Mouse (Mus musculus) stomach, embryonic 14.5 days (tissue): Measurements from ENCODE around the gene Col5a3. TPM values are rescaled to one million over a fixed set of nuclear protein-coding genes. Genes with fewer than 3 reads are reported as not detected.

Experiments
- polyA plus RNA-seq: library from polyadenylated mRNA; unstranded; fragments of >200 nt; fragmentation: Nextera tagmentation; extraction: Ambion mirVana; gene quantifications from 2 replicates; pipeline ENCODE4 v1.2.1, GENCODE M21; 2014

Col5a3 gene
- polyA plus RNA-seq, 1 experiment from 2014 or later, result 1.2 TPM

Other genes starting within 250 kb of the Col5a3 start
- 20.9 and 28.6 TPM in 2 replicates for gene Zfp846, start 233.8 kb downstream of the Col5a3 start, polyA plus RNA-seq
- 362 and 386 TPM in 2 replicates for gene Ubl5, start 172.2 kb downstream of the Col5a3 start, polyA plus RNA-seq
- 12.2 and 13.5 TPM in 2 replicates for gene Fbxl12, start 170.3 kb downstream of the Col5a3 start, polyA plus RNA-seq
- 45.7 and 46.5 TPM in 2 replicates for gene Pin1, start 163.0 kb downstream of the Col5a3 start, polyA plus RNA-seq
- gene Olfm2, start 68.7 kb downstream of the Col5a3 start, polyA plus RNA-seq, result 8.0 and 8.6 TPM in 2 replicates
- gene Rdh8, start 3.4 kb upstream of the Col5a3 start, polyA plus RNA-seq, result not detected in 2 replicates
- 11.9 and 12.6 TPM in 2 replicates for gene A230050P20Rik, start 53.6 kb upstream of the Col5a3 start, polyA plus RNA-seq
- gene Angptl6, start 64.7 kb upstream of the Col5a3 start, polyA plus RNA-seq, result 6.9 and 7.2 TPM in 2 replicates
- gene Ppan, start 73.1 kb upstream of the Col5a3 start, polyA plus RNA-seq, result 72.7 and 74.6 TPM in 2 replicates
- gene Eif3g, start 83.6 kb upstream of the Col5a3 start, polyA plus RNA-seq, result 281 and 289 TPM in 2 replicates
- gene Dnmt1, start 144.8 kb upstream of the Col5a3 start, polyA plus RNA-seq, result 64.7 and 69.6 TPM in 2 replicates
- gene S1pr2, start 161.7 kb upstream of the Col5a3 start, polyA plus RNA-seq, result 48.6 and 52.3 TPM in 2 replicates
- 136 and 150 TPM in 2 replicates for gene Mrpl4, start 187.7 kb upstream of the Col5a3 start, polyA plus RNA-seq
- 10.6 and 12.5 TPM in 2 replicates for gene Icam1, start 200.9 kb upstream of the Col5a3 start, polyA plus RNA-seq
- gene Icam4, start 214.3 kb upstream of the Col5a3 start, polyA plus RNA-seq, result 0.84 and 1.0 TPM in 2 replicates
- gene Icam5, start 217.0 kb upstream of the Col5a3 start, polyA plus RNA-seq, result 0.18 TPM in 1 of 2 replicates, not detected in the other